Mouse (Mus musculus) heart, adult 9 months (tissue): ENCODE results near the gene Rnf220.

ENCODE experiments used
- DNase-seq, 2 experiments: peaks; one replicate each; pipeline ENCODE4 v3.0.0; 2022; ENCODE audit warnings: low spot score in 2 of 2

The Rnf220 gene

DNA sequence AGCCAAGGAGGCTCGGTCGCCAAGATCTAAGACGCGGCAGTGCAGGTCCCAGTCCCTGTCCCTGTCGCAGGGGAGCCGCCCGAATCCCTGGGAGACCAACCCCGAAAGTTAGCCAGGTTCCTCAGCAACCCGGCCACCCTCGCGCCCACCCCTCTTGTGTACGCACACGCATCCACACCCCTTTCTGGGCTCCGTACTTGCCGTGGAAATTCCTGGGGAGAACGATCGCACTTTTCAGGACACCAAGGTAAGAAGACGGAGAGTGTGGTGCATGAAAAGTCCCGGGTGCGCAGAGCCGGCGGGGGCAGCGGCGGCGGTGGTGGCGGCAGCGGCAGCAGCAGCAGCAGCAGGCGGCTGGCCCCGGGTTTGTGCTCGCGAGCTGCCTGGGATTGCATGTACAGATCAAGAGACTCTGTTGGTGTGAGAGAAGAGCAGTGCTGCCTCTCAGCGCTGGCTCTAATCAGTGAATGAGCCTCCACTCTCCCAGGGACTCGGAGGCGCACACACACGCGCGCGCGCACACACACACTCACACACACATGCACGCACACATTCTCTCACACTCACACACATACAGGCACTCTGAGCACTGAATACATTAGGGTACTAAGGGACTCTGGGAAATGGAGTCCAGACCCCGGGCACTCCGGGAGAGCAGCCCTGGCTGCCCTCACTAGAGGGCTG lies at the start of gene Rnf220:
Gene Rnf220, minus strand, starts transcription at position 571 of the 684 bp plus-strand sequence.
- peak; percentile 27 to 41 for DNase-seq

DNA sequence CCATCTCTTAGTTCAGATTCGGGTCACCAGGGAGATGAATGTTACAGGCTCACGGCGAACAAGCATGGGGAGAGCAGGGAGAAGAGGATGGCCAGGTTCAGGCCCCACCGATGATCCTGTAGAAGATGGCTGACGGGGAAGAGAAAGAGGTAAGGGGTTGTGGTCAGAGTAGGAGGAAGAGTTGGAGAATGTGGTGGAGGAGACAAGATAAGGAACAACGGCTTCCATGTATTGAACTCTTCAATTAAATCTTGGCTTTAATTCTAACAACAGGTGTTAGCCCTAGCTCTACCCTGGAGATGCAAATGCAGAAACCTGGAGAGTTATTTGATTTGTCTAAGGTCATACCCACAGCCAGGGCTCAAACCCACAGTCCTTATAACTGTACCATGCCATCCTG lies 49.8 kb upstream of the Rnf220 start:
- DNase-seq, result no peak

- no peak for DNase-seq
Measured at GRCm38 (mm10) chr4:117545448-117545847, 48.6 kb upstream of the Rnf220 start.

DNA sequence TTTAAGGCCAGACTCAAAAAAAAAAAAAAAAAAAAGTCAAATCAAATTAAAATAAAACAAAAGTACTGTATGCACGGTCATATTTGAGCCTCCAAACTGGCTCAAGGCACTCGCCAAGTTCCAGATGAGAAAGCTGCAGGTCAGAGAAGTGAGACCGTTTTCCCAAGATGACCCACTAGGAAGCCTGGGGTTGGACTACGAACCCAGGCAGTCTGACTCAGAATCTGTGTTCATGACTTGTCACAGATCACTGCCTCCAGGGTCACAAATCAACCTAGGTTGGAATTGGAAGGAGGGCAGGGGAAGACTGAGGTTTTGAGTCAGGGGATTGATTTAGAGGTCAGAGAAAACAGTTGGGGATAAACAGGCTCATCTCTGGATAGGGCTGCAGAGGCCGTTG lies 43.7 kb upstream of the Rnf220 start:
- no peak for DNase-seq

- DNase-seq, result no peak
Measured at GRCm38 (mm10) chr4:117539329-117539980, 42.6 kb upstream of the Rnf220 start.

DNA sequence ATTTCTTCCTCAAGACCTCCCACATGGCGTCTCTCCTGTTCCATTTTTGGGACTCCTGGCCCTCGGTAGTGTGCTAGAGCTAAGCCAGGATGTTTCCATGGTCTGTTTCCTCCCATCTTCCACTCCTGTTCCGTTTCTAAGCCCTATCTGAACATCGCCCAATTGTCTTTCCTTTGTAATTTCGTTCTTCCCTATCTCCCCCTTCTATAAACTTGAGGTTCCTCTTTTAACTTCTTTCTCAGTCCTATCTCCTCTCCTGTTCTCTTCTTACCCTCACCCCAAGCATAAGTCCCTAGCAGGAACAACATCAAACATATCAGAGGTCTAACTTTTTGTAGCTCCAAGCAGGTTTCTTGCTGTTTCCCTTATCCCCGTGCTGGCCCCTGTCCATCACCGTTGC lies 40.1 kb upstream of the Rnf220 start:
- no peak for DNase-seq

DNA sequence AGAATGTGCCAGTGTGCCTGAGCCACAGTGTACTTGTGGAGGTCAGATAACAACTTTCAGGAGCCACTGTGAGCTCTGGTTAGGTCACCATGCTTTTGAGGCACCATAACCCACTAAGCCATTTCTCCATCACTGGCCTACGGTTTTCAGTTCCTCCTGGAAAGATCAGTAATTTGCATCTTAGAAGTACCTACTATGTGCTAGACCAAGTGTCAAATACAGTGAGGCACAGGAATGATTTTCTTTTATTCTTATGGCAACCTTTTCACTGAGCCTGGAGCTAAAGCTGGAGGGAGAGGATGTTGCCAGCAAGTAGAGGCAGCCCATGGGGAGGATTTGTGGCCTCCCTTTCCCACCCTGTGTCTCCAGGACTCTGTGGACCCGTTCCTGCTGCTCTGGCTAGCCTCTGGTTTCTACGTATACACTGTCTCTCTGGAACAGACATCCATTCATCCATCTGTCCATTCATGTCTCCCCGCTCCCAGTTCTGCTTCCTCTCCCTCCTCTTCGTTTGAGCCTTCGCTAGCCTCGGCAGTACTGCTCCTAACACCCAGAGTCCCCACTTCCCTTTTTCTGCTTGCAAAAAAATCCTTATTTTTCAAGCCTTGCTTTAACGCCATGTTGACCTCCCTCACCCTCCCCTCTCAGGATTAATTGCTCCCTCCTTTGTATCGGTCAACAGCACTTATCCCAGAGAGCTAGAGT lies 38.8 kb upstream of the Rnf220 start:
- no peak for DNase-seq

DNA sequence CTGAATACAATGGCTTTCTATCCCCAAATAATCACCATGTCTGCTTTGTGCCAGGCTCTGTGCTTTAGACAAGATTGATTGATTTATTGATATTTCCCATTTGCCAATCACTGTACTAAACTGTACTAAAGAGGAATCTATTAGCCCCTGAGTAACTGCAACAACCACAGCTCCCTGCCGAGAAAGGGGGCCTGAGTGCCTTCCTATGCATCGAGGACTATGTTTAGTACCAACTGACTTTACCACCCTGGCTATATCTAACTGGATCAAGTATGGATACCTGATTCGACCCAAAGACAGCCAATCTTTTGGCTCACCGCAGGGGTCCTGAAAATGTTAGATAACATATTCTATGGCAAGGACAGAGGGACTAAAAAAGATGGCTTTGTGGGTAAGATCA lies 33.0 kb upstream of the Rnf220 start:
- no peak for DNase-seq

DNA sequence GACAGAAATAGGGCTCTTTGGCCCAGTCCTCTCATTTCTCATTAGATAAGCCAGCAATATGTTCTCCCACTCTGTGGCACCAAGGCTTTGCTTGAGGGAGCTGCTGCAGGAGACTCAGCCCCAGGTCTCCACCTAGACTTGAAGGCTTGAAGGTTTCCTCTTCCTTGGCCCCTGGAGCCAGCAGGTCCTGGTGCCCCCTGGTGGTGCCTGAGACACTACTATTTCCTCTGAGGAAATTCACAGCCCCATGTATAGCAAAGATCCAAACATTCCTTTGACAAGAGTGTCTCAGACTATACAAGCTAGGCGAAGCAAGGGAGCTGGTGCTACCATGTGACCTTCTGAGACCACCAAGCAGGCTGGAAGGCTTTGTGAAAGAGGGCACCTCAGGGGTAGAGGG lies 31.1 kb upstream of the Rnf220 start:
- peak in 1 of 2 experiments; percentile 10 for DNase-seq

DNA sequence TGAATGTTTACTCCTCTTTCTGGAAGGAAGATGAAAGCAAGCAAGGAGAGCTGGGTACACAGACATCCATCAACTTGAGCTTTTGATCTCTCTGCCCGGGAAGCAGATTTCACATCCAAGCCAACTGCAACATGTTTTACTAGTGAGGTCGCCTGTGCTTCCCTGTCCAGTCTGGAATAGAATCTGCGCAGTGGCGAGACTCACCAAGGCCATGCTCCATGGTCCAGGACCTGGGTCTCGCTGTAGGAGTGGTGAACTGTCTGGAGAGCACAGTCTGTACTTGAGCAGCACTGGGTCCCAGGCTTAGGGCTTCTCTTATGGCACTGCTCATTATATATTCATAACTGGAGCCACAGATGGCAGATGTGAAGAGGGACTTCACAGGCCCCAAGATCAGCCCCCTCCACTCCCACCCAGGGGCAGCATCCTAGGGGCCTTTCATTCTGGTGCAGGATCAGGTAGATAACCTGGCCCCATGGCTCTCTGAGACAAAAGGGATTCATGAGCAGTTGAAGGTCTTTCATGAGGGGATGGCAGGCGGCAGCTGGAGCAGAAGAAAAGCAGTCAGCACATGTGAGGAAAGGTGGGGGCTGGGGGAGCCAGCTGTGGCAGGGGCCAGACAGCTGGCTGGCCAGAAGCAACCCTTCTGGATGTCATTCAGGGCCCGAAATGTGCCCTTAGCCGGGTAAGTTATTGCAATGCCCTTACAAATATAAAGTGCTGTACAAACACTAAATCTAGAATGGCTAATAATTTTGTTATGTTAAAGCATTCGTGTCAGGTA lies 30.5 kb upstream of the Rnf220 start:
- no peak for DNase-seq

DNA sequence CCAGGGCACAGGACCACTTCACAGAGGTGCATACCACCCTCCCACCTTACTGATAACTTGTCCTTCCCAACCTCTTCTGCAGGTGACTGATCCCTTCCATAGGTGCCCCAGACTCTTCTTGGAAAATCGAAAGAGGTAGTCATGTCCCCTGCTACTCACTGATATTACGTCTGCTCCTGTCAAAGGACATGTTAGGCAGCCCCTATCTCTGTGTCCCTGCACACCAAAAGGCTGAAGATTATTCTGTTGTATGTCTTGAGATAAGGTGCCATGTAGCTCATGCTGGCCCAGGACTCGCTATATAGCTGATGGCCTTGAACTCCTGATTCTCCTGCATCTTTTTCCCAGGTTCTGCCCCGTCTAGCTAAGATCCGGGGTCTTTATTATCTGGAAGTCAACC lies 29.1 kb upstream of the Rnf220 start:
- DNase-seq, result no peak

DNA sequence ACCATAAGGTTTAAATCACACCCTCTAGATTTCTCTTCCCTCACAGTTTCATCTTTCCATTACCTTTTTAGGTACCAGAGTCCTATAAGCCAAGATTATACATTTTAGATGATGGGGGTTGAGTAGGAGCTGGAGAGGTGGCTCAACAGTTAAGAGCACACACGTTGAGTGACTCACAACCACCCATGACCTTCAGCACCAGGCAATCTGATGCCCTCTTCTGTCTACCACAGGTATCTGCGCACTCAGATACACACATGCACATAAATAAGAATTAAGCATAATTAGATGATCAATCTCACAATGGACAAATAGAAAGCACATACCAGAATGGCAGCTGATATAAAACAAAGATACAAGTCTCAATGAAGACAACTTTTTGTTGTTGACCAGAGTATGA lies 24.5 kb upstream of the Rnf220 start:
- no peak for DNase-seq

DNA sequence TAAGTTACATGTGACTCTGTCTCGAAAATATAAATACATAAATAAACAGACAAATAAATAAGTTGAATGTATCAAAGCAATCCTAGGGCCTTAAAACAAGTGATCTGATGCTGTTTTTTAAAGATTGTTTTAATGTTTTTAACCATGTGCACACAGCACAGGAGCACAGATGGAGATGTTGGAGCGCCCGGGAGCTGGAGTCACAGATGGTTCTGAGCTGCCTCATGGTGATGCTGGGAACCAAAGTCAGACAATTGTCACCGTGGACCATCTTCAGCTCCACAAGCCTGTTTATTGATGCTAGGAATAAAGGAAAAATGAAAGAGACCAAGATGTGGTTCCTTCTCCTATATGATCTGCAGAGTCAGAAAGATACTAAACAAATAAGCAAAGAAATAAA lies 21.4 kb upstream of the Rnf220 start:
- DNase-seq, result no peak

- DNase-seq, result no peak
Measured at GRCm38 (mm10) chr4:117499043-117499442, 2.2 kb upstream of the Rnf220 start.

- DNase-seq, result no peak
Measured at GRCm38 (mm10) chr4:117495869-117496401, 917 bp downstream of the Rnf220 start.

DNA sequence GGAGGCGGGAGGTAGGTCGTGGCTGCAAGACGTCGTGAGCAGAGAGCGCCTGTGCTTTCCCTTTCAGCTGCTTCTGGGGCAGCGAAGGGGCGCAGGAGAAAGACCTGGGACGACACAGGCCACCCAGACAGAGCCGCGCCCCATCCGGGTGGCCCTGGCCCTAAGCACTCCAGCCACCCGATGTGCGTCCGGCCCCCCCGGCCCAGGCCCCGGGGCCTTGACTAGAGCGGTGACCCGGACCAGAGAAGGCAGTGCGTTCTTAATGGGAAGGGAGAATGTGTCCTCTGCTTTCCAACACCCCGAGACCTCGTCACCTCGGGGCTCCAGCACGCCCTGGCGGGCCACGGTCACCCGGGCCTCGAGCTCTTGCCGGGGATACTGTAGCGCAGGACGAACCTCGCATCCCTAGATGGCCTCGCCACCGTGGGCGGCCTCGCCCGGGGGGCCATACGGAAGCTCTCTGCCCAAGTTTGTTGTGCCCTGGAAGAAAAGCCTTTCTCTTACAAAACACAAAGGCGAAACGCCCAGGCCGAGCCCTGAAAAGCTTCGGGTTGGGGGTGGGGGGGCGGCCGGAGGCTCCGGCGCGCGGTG lies 1.8 kb downstream of the Rnf220 start:
- DNase-seq, result peak; percentile 37 to 39

GRCm38 (mm10) chr4:117493905-117494851 lies 2.7 kb downstream of the Rnf220 start:
- no peak for DNase-seq

- no peak for DNase-seq
Measured at GRCm38 (mm10) chr4:117493161-117493568, 3.7 kb downstream of the Rnf220 start.

- no peak for DNase-seq
Measured at GRCm38 (mm10) chr4:117491840-117492239, 5.0 kb downstream of the Rnf220 start.

DNA sequence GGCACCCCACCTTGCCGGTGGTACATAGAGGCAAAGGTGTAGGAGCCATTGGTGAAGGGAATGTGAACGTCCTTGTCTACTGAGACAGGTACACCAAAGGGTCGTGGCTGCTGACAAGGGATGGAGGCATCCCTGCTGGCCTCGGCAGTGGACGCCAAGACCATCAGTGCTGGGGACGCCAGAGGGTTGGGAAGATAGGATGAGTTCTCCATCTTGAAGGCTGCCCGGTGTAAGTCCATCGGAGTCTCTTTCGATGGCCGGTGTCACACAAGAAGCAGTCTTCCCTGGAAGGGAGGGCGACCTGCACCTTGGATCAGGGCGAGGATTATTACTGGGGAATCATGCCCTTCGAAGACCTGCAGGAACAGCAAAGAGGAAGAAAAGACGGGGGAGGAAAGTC lies 6.9 kb downstream of the Rnf220 start:
- DNase-seq, result no peak
